Mouse (Mus musculus): ENCODE measurements around the gene Chit1. TPM values are rescaled to one million over a fixed set of nuclear protein-coding genes. Genes with fewer than 3 reads are reported as not detected.
A peak's percentile ranks its signal among the peaks of the same experiment; 100 is the strongest.

Chit1 gene
- polyA plus RNA-seq, 1 experiment = 0.22 TPM

DNA sequence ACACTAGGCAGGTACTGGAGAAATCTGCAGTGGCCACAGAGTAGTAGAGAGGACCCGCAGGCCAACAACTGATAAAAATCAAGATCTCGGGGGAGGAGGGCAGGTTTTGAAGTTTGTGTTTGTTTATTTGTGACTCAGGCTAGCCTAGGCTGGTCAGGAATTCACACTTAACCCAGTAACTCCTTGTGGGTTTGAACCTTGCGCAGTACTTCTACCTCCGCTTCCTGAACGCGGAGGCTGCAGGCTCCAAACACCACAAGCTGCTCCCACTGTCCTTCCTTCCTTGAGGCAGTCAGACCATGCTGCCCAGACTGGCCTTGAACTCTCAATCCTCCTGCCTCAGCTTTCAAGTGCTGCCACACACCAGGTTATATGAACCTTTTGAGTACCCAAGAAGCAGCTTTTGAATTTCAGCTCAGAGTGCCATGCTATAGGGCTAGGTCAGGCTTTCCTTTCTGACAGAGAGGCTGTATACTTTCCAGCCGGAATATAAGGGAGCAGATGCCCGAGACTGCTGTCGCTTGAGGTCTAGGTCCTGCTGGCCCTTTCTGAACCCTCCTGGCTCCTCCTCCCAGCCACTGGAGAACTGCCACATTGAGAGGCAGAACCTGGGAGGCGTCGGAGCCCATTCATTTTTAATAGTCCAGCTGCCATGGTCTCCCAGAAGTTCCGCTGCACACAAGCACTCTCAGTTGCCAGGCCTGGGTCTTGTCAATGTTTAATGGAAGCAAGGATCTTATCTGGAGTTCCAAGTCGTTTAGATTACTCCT is 12.9 kb upstream of the Chit1 start:
- DNase-seq (ENCODE audit: extremely low spot score in 1 of 2, low spot score in 1 of 2) = no peak

DNA sequence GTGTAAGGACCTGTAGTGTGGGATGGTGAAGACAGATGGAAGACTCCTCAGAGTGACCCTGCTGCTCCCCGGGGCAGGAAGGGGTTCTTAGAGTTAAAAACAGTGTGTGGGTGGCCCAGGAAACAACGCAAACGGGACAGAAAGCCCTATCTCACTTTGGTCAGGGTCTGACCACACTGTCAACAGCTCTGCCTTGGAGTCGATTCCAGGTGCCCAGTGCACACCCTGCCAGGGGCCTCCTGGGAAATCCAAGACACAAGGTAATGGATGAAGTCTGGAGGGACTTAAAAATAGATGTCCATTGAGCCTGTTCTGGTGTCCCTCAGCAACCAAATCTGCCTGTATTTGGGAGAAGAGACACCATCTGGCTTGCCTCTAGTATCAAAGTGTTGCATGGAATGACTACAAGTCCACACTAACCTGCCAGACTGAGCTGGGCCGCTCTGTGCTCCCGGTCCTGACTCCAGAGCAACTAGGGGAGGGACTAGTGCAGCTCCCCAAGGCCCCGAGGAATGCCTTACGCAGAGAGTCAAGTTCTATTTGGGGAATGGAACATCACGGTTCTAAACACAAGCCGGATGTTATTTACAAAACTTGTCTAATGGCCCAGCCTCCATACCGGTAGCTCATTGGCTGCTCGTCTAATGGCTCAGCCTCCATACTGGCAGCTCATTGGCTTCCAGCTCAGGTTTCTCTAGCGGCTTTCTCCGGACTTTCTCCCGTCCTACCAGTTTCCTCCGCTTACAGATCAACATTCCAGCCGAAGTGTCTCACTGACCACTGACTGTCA is 12.1 kb upstream of the Chit1 start:
- peak; percentile 50 to 73 for DNase-seq (ENCODE audit: extremely low spot score in 1 of 2, low spot score in 1 of 2)

GRCm38 (mm10) chr1:134099516-134100235 is 11.4 kb upstream of the Chit1 start:
- DNase-seq (ENCODE audit: extremely low spot score in 1 of 2, low spot score in 1 of 2) = no peak

DNA sequence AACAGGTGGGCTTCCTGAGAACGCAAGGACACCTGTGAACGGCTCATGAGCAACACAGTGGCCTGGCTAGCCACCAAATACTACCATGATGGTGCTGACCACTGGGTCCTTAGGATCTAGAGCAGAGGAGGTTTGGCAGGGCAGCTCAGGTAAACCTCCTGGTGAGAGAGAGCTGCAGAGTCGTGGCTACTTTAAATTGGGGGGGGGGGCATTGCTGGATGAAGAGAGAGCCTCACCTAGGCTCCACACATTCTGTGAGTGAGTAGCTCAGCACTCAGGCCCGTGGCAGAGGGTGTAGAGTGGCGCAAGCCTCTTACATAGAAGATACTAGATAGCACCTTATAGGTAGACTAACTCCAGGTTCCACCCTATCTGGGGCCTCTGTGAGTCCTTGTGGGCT is 10.6 kb upstream of the Chit1 start:
- DNase-seq (ENCODE audit: extremely low spot score in 1 of 2, low spot score in 1 of 2) = no peak

GRCm38 (mm10) chr1:134100928-134101327 is 10.1 kb upstream of the Chit1 start:
- no peak for DNase-seq (ENCODE audit: extremely low spot score in 1 of 2, low spot score in 1 of 2)

DNA sequence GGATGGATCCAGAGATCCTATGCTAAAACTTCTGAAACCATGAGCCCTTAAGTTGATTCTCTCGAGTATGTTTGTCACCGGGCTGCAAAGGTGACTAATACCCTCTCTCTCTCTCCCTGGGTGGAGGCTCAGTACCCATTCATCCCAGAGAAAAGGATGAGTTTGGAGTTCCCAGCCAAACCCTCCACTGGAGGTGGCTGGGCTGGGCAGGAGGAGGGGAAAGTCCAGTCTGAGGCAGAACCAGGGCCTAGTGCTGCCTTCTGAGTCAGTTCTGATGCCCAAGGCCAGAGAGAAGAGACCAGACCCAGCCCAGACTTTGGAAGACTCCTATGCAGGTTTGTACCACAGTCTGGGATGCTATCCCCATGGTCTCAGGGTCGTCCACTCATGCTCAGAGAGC is 9.4 kb upstream of the Chit1 start:
- DNase-seq (ENCODE audit: extremely low spot score in 1 of 2, low spot score in 1 of 2) = no peak

DNA sequence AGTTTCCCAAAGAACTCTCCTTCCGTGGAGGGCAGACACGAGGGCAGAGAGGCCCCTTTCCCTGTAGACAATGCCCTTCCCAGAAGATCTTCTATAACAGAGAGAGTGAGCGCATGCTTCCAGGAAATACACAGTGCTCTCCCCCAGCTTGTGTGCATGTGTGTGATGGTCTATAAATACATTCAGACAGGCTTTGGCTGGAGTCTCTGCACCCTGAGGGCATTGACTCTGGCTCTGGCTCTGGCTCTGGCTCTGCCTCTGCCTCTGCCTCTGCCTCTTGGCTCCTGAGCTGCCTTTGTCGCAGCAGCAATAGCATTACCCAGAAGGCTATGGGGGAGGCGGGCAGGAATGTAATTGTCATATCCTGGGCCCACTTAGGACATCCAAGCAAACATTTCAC is 7.2 kb upstream of the Chit1 start:
- DNase-seq (ENCODE audit: extremely low spot score in 1 of 2, low spot score in 1 of 2) = no peak

DNA sequence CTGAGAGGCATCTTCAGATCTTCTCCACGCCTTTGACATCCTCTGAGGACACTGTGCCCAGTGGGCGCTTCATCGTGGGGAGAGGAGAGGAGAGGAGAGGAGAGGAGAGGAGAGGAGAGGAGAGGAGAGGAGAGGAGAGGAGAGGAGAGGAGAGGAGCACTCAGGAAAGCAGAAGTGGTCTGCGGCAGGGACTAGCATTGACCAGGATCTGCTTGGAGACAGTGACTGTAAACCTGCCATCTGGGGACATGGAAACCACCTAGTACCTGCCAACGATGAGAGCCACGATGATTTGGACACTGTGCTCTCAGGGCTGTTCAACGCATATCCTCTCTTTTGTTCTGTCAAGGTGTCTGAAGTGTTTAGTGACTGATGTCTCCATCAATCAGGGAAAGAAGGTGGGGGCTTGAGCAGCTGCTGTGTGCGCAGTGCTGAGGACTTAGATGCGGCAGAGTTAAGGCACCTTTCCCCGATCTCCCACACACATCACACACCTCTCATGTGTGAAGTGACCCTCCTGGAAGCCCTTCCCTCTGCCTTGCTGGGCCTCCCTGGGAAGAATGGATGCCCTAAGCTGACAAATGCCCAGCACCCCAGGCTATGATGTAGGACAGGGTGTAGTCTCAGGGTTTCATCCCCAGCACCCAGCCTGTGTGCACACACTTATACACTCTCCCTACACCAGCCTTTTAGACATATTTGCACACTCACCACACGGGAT is 5.8 kb upstream of the Chit1 start:
- DNase-seq (ENCODE audit: extremely low spot score in 1 of 2, low spot score in 1 of 2) = no peak

GRCm38 (mm10) chr1:134105764-134106430 is 5.1 kb upstream of the Chit1 start:
- DNase-seq (ENCODE audit: extremely low spot score in 1 of 2, low spot score in 1 of 2) = no peak

DNA sequence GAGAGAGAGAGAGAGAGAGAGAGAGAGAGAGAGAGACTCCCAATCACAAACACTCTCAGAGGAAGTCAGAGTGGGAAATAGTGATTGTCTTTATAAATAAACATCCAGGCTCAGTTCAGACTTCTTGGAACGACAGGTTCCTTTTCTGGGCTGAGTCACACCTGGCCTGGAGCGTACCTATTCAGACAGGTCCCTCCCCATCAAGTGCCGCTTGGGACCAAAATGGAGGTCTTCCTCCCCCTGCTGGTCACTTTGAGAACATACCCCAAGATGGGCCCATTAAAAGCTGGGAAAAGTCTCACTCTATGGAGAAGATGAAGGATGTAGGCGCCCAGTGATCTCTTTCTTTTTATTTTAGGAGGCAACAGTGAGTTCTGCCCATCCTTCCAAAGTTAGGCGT is 4.3 kb upstream of the Chit1 start:
- peak in 1 of 2 experiments; percentile 87 for DNase-seq (ENCODE audit: extremely low spot score in 1 of 2, low spot score in 1 of 2)

DNA sequence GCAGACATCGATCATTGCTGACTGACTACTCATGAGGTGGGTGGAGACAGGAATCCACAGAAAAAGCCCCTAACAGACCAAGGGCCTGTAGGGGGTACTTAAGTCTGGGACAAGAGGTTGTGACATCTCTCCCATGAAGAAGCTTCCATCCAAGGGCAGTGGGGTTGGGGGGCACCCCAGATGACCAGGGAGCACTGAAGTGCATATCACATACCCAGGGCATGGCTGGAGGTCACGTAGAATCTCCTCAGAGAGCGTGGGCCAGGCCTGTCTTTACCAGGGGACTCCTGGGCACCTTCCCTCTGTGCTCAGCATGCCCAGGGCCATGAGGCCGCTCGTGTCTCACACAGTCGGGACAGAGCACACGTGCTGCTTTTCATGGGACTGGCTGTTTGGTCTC is 3.3 kb upstream of the Chit1 start:
- no peak for DNase-seq (ENCODE audit: extremely low spot score in 1 of 2, low spot score in 1 of 2)

- no peak for DNase-seq (ENCODE audit: extremely low spot score in 1 of 2, low spot score in 1 of 2)
Measured at GRCm38 (mm10) chr1:134110015-134110414, 1.0 kb upstream of the Chit1 start.

DNA sequence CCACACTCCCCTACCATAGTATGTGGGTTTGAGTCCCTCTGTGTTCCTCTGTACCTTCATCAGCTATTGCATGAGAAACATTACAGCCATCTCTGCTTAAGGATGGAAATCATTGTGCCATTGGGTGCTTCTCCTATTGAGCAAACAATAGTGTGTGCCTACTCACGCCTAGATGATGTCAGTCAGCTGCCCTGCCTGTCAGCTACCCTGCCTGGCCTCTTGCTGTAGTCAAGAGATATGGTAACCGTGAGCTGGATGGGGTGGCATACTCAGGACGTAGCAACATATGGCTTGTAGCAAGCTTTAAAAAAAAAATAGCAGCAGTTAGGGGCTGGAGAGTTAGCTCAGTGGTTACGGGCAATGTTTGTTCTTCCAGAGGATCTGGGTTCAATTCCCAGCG is 593 bp upstream of the Chit1 start:
- DNase-seq (ENCODE audit: extremely low spot score in 1 of 2, low spot score in 1 of 2) = no peak

- no peak for DNase-seq (ENCODE audit: extremely low spot score in 1 of 2, low spot score in 1 of 2)
Measured at GRCm38 (mm10) chr1:134113560-134113959, 2.5 kb downstream of the Chit1 start.

DNA sequence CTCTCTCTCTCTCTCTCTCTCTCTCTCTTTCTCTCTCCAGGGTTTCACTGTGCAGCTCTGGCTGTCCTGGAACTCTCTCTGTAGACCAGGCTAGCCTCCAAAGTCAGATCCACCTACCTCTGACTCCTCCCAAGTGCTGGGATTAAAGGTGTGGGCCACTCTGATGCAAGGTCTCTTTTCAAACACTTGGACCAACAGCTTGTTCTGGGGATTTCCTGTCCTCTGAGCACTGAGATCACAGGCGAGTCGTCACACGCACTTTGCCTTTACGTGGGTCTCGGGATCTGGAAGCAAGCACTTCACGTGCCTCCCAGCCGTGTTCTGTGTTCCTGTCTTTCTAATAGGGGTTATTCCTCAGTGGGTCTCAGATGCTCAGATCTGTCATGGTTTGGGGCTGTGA is 3.0 kb downstream of the Chit1 start:
- no peak for DNase-seq (ENCODE audit: extremely low spot score in 1 of 2, low spot score in 1 of 2)

- no peak for DNase-seq (ENCODE audit: extremely low spot score in 1 of 2, low spot score in 1 of 2)
Measured at GRCm38 (mm10) chr1:134114730-134115129, 3.7 kb downstream of the Chit1 start.

DNA sequence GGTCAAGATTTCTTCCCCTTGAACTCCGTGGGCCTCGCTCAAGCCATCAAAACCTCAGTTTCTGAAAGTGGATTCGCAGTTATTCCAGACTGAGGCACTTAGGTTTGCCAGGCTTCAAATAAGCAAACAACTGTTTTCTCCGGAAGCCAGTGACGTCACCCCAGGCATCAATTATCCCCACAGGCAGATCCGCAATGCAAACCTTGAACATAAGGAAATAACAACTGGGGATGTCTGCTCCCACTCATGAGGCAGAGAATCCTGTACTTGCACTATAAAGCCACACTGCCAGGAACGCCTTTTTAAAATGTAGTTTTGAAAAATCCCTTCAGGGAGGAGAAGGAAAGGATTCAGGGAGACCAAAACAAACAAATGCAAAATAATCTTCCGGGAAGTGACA is 4.4 kb downstream of the Chit1 start:
- peak in 1 of 2 experiments; percentile 50 for DNase-seq (ENCODE audit: extremely low spot score in 1 of 2, low spot score in 1 of 2)

DNA sequence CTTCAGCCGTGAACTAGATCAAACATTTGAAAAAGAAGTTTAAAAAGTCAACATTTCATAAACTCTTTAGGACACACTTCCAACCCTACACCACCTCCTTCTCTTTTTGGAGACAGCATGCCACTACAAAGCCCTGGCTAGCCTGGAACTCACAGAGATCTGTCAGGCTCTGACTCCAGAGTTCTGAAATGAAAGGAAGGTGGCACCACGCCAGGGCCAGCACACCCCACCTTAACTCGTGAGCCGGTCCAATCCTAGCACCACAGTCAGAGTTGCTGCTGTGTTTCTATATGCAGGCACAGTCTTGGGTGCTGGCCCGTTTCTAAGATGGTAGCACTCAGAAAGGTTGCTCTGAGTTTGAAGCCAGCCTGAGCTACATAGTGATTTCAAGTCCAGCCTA is 6.1 kb downstream of the Chit1 start:
- no peak for DNase-seq (ENCODE audit: extremely low spot score in 1 of 2, low spot score in 1 of 2)

DNA sequence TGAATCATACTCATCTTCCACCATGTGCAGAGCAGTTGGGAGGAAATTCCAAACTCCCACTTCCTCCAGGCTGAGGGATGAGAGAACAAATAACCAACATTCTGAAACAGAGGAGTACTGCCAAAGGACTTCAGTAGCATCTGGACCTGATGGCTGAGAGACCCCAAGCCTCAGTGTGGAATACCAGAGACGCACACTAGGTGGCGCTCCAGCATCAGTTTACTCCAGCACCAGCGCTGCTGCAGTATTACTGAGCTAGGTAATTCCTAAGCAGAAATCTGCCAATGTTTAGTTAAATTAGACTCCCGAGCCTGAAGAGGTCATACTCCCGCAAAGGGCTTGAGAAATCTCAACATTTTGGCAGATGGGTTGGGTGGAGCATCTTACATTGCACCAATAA is 9.1 kb downstream of the Chit1 start:
- DNase-seq (ENCODE audit: extremely low spot score in 1 of 2, low spot score in 1 of 2) = peak; percentile 72 to 96

- DNase-seq (ENCODE audit: extremely low spot score in 1 of 2, low spot score in 1 of 2) = no peak
Measured at GRCm38 (mm10) chr1:134122195-134122594, 11.2 kb downstream of the Chit1 start.

All from frontal cortex, adult 2 months (tissue).